Mouse (Mus musculus): Measurements from ENCODE around the gene Gm3029. TPM values are rescaled to one million over a fixed set of nuclear protein-coding genes. Genes with fewer than 3 reads are reported as not detected.
"Not testable (repeated sequence)": the region's sequence is repeated elsewhere in the genome, so short reads cannot be mapped to it uniquely, and the experiment has no call there.

Gm3029 gene
- not detected for total RNA-seq (2021)
- long read RNA-seq, experiment 1 = 0 reads
- long read RNA-seq, experiment 2 = 0 reads

- DNase-seq (ENCODE audit: low spot score in 2 of 2) = not testable (repeated sequence)
Observed at GRCm38 (mm10) chr14:3931456-3931855, at the start of gene Gm3029. Gene Gm3029 (plus strand): TSS chr14:3931756.

DNA sequence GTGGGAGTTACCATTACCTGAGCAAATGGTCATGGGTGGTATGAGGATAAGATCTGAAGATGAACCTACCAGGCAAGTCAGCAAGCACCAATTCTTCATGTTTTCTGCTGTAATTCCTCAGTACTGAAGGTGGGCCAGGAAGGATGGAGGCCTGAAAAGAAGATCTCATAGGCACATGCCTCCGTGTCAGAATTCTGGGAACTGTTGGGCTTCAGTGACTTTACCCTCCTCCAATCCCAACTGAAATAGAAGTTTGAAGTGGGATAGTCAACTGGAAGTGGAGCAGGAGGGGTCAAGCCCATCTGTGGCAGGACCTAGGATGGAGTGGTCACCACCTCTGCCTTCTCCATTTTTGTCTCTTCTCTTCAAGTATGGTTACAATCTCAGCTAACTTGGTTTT is 47.7 kb upstream of the Gm3029 start, which contains the start of gene Gm2916:
TSS of gene Gm2916 (plus strand) at position 301 of the 400 bp plus-strand sequence.
- not testable (repeated sequence) for DNase-seq (ENCODE audit: low spot score in 2 of 2)

DNA sequence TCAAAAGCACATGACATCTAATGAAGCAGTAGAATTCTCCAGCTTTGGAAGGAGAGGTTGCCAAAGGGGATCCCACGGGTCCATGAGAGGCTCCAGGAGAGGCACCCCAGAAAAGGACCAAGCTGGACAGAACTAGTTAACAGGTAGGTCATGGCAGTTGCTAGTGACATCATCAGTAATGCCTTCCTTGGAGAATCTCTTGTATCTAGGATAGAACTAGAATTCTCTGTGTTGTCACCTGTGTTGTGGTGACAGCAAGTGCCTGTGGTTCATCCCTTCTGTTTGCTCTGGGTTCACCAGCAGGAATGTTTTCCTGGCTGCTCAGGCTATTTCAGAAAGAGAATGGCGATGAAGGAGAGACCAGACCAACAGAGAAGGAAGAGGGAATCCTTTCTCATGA is 31.7 kb downstream of the Gm3029 start, which contains the start of gene Gm3095:
TSS of gene Gm3095 (plus strand) at position 301 of the 400 bp plus-strand sequence.
- DNase-seq (ENCODE audit: low spot score in 2 of 2) = not testable (repeated sequence)

Other genes starting within 250 kb of the Gm3029 start
- not detected for gene Gm3043, start 243.0 kb upstream of the Gm3029 start, total RNA-seq (2021)
- gene Gm3002, start 121.7 kb upstream of the Gm3029 start, total RNA-seq (2021) = under 1 TPM in 1 of 2 experiments, not detected in 1; 0.44 TPM
- gene Gm3033, start 85.5 kb upstream of the Gm3029 start, total RNA-seq (2021) = not detected
- not detected for gene Gm2916, start 47.6 kb upstream of the Gm3029 start, total RNA-seq (2021)
- under 1 TPM in 1 of 2 experiments, not detected in 1; 0.44 TPM for gene Gm3095, start 31.8 kb downstream of the Gm3029 start, total RNA-seq (2021)
- not detected for gene Gm3099, start 66.6 kb downstream of the Gm3029 start, total RNA-seq (2021)
- gene Gm5796, start 92.2 kb downstream of the Gm3029 start, total RNA-seq (2021) = 1 to 10 TPM; 1.3 to 1.6 TPM
- under 1 TPM; 0.15 to 0.70 TPM for gene Gm3115, start 152.4 kb downstream of the Gm3029 start, total RNA-seq (2021)
- 1 to 10 TPM; 1.3 to 1.4 TPM for gene Gm8108, start 178.8 kb downstream of the Gm3029 start, total RNA-seq (2021)
- gene Gm3127, start 233.3 kb downstream of the Gm3029 start, total RNA-seq (2021) = not detected

Data from gastrocnemius, postnatal 4 days (tissue).